Mouse (Mus musculus): ENCODE data around the gene Fmc1.
"Not testable (repeated sequence)": the region's sequence is repeated elsewhere in the genome, so short reads cannot be mapped to it uniquely, and the experiment has no call there.

Gene Fmc1

GRCm38 (mm10) chr6:38533428-38534405 lies at the start of gene Fmc1:
Fmc1 (plus strand) TSS chr6:38533502.
- peak; percentile 100 for DNase-seq (ENCODE audit: low read depth, low spot score)

GRCm38 (mm10) chr6:38492550-38492949 lies 40.8 kb upstream of the Fmc1 start:
- DNase-seq (ENCODE audit: low read depth, low spot score): no peak

GRCm38 (mm10) chr6:38495641-38496040 lies 37.7 kb upstream of the Fmc1 start:
- DNase-seq (ENCODE audit: low read depth, low spot score): no peak

- DNase-seq (ENCODE audit: low read depth, low spot score): no peak
Observed at GRCm38 (mm10) chr6:38512096-38512495, 21.2 kb upstream of the Fmc1 start.

- DNase-seq (ENCODE audit: low read depth, low spot score): no peak
Observed at GRCm38 (mm10) chr6:38512830-38513229, 20.5 kb upstream of the Fmc1 start.

- no peak for DNase-seq (ENCODE audit: low read depth, low spot score)
Observed at GRCm38 (mm10) chr6:38515201-38515600, 18.1 kb upstream of the Fmc1 start.

- DNase-seq (ENCODE audit: low read depth, low spot score): no peak
Observed at GRCm38 (mm10) chr6:38523851-38524250, 9.5 kb upstream of the Fmc1 start.

- DNase-seq (ENCODE audit: low read depth, low spot score): no peak
Observed at GRCm38 (mm10) chr6:38531211-38531820, 2.0 kb upstream of the Fmc1 start.

GRCm38 (mm10) chr6:38532500-38533420 lies 542 bp upstream of the Fmc1 start:
- peak; percentile 10 for DNase-seq (ENCODE audit: low read depth, low spot score)

- DNase-seq (ENCODE audit: low read depth, low spot score): peak; percentile 81
Observed at GRCm38 (mm10) chr6:38534640-38535365, 1.5 kb downstream of the Fmc1 start.

- DNase-seq (ENCODE audit: low read depth, low spot score): no peak
Observed at GRCm38 (mm10) chr6:38535366-38535690, 2.0 kb downstream of the Fmc1 start.

- DNase-seq (ENCODE audit: low read depth, low spot score): no peak
Observed at GRCm38 (mm10) chr6:38535788-38536187, 2.5 kb downstream of the Fmc1 start.

GRCm38 (mm10) chr6:38544141-38544540 lies 10.8 kb downstream of the Fmc1 start:
- DNase-seq (ENCODE audit: low read depth, low spot score): not testable (repeated sequence)

GRCm38 (mm10) chr6:38547005-38547404 lies 13.7 kb downstream of the Fmc1 start:
- DNase-seq (ENCODE audit: low read depth, low spot score): not testable (repeated sequence)

- no peak for DNase-seq (ENCODE audit: low read depth, low spot score)
Observed at GRCm38 (mm10) chr6:38547707-38548106, 14.4 kb downstream of the Fmc1 start.

- not testable (repeated sequence) for DNase-seq (ENCODE audit: low read depth, low spot score)
Observed at GRCm38 (mm10) chr6:38548595-38548994, 15.3 kb downstream of the Fmc1 start.

- DNase-seq (ENCODE audit: low read depth, low spot score): not testable (repeated sequence)
Observed at GRCm38 (mm10) chr6:38549840-38550239, 16.5 kb downstream of the Fmc1 start.

- peak; percentile 50 for DNase-seq (ENCODE audit: low read depth, low spot score)
Observed at GRCm38 (mm10) chr6:38550250-38551061, 17.2 kb downstream of the Fmc1 start.

- DNase-seq (ENCODE audit: low read depth, low spot score): peak; percentile 98
Observed at GRCm38 (mm10) chr6:38551062-38551988, 18.0 kb downstream of the Fmc1 start, which contains the start of gene Luc7l2. Luc7l2 (plus strand) TSS chr6:38551334.
